Mouse (Mus musculus) gonadal fat pad, adult 2 months (tissue): ENCODE data around the gene Zfp800. TPM values are rescaled to one million over a fixed set of nuclear protein-coding genes. Genes with fewer than 3 reads are reported as not detected.

Source experiments
- DNase-seq: peaks from one replicate; pipeline ENCODE4 v3.0.0-alpha.2; 2012; ENCODE audit warnings: low read depth
- polyA plus RNA-seq: library from polyadenylated mRNA; depleted of rRNA; stranded (reverse); fragments of >200 nt; gene quantifications from 2 replicates; pipeline ENCODE4 v1.2.3, GENCODE M21; 2012

Zfp800 gene
- polyA plus RNA-seq, 1 experiment: 2.8 TPM

- no peak for DNase-seq
Measured at GRCm38 (mm10) chr6:28312067-28312466, 85.7 kb downstream of the Zfp800 start.

DNA sequence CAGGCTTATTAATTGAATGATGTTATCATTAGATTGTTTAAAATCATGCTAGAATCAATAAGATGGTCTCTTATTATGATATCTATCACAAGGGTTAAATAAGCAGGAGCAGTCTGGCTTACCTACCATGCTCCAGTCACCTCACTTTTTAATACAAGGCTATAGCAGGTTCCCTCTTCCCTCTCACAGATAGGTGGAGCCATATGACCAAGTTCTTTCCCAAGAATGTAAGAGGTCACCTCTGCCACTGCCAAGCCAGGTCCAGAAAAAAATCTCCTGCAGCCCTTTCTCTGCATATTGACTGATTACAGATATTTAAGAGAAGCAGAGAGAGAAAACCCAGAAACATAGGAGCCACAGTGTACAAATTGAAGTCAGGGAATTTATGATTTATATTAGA is 88.1 kb downstream of the Zfp800 start:
- DNase-seq: no peak

DNA sequence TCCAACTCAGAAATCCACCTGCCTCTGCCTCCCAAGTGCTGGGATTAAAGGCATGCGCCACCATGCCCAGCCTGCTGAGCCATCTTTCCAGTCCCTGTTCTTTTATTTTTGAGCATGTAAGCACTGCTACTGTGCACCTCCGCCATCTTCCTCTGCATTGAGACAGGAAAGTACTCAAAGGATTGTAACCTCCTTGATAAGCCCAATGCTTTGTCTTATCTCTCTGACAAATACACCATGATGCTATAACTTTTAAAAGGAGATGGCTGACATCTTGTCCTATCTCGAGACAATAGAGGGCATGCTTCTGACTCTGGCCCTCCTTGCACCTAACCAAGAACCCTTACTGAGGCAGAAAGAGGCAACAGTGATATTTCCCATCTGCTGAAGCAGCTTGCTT is 88.9 kb downstream of the Zfp800 start:
- no peak for DNase-seq

DNA sequence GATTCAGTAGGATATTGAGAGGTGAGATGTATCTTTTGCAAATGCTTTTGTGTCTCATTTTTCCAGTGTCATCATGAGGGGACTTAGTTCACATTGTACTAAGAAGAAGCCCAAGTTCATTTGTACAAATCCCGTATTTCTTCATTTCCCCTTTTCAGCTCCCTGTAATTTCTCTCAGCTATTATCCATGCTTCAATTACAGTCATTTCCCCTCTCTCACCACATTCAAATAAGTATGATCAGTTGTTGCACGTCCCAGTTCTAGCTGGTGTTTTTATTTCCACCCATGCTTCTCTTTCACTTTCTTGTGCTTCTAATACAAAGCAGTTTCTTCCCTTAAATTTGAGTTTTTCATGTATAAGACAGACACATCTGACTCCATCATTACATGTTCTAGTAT is 91.1 kb downstream of the Zfp800 start:
- DNase-seq: no peak

- DNase-seq: no peak
Measured at GRCm38 (mm10) chr6:28296306-28296705, 101.5 kb downstream of the Zfp800 start.

- DNase-seq: no peak
Measured at GRCm38 (mm10) chr6:28295581-28295980, 102.2 kb downstream of the Zfp800 start.

- no peak for DNase-seq
Measured at GRCm38 (mm10) chr6:28292810-28293209, 105.0 kb downstream of the Zfp800 start.

DNA sequence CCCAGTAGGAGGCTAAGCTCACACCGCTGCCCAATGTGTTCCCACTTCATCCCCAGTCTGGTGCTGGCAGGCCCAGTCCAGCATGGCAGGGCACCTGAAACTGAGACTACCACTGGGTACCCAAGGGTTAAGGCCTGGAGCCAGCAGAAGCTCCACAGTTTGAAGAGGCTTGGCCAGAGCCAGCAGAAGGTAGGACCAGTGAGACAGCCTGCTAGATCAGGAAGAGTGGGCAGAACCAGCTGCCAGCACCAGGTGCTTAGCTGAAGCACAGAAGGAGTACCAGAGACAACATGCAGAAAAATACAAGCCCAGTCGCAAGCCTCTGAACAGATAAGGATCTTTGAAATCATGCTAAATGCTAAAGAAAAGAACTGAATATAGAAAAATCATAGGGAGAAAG is 117.9 kb downstream of the Zfp800 start:
- DNase-seq: no peak

DNA sequence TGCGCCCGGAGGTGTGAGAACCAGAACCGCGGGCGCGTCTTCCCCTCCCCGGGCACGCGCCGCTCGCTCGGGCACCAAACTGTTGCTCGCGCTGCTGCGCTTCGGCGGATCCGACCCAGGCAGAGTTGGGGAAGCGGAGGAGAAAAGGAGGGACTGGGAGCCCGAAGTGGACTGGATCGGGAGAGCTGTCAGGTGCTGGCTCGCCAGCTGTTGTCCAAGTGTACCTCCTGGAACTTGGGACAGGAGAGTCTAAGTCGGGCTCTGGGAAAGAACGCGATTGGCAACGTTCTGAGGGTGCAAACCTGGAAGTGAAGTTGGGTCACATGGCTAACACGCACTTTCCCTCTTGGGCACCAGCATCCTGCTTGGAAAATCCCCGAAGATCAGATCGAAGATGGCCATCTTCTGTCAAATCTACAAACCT is 135.6 kb downstream of the Zfp800 start:
- DNase-seq: no peak

GRCm38 (mm10) chr6:28261307-28262197 is 136.3 kb downstream of the Zfp800 start:
- DNase-seq: no peak

DNA sequence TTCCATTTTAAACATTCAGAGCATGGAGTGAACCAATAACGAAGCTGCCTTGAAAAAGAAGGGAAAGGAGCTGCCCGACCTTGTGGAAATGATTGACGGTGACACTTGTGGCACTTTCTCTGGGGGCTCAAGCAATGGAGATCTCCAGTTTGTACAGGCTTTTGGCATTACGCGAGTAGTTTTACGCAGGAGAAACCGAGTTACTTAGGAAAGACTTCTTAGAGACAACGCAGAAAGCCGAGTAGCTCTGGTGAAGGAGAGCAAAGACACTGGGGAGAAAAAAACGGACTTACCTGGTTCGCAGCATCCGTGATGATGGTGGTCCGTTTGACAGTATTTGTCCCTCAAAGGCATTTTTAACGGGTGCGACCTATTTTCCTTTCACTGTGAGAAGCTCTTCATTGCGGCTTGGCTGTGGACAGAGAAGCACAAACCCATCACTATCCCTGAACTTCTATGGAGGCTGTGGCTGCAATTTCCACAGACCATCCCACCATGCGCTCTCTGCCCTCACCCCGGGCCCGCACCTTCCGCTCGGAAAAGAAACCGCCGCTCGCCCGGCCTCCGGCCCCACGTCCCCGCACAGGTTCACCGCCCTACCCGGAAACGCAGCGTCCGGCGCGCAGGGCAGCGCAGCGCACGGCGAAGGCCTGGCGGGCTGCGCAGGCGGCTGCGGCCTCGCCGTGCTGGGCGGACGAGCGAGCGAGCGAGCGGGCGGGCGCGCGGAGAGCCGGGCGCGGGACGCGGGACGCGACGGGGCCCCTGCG is 137.2 kb downstream of the Zfp800 start:
- DNase-seq: no peak

DNA sequence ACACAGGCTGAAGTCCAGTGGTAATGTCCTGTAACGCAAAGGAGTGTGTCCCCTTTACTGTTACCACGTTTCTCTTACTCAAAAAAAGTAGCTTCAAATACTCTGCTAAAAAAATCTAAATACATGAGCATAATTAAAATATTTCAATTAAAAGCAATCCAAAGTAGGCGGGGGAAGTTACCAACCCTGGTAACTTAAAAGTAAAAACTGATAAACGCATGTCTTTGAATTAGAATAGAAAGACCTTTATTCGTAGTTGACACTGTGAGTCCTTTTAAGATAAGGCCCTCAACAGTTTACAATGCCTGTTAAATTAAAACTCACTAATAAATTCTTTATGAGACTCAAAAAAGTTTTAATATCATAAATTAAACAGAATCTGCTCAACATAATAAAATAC is 138.1 kb downstream of the Zfp800 start:
- no peak for DNase-seq

- no peak for DNase-seq
Measured at GRCm38 (mm10) chr6:28258440-28258839, 139.4 kb downstream of the Zfp800 start.

- no peak for DNase-seq
Measured at GRCm38 (mm10) chr6:28257772-28258171, 140.0 kb downstream of the Zfp800 start.

DNA sequence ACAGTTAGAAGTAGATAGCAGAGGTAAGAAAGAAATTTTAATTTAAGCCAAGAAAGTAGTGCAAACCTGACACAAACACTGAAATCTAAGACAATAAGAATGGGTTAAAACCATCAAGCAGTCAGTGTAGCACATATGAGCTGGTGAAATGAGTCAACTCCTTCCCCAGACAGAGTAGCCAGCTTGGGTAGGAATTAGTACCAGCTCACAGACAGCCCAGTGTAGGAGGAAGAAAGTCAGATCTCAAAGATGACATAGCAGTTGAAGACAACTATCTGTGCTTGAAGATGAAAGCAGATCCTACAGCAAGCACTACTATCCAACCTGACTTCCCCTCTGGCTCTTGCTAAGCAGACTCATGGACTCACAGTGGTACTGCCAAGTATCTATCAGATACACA is 145.0 kb downstream of the Zfp800 start:
- DNase-seq: no peak

DNA sequence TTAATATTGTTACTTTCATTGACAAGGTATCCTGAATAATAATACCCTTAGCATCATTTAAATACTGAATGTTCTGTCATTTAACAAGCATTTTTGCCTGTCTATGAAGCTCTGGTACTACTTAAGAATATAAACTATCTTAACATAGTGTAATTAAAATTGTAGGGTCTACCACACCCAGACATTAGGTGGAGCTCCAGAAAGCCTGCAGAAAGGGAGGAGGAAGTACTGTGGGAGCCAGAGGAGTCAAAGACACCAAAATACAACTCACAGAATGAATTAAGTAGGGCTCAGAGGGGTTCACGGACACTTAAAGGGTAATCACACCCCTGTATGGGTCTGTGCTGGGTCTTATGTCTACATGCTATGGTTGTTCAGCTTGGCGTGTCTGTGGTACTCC is 149.6 kb downstream of the Zfp800 start:
- no peak for DNase-seq

DNA sequence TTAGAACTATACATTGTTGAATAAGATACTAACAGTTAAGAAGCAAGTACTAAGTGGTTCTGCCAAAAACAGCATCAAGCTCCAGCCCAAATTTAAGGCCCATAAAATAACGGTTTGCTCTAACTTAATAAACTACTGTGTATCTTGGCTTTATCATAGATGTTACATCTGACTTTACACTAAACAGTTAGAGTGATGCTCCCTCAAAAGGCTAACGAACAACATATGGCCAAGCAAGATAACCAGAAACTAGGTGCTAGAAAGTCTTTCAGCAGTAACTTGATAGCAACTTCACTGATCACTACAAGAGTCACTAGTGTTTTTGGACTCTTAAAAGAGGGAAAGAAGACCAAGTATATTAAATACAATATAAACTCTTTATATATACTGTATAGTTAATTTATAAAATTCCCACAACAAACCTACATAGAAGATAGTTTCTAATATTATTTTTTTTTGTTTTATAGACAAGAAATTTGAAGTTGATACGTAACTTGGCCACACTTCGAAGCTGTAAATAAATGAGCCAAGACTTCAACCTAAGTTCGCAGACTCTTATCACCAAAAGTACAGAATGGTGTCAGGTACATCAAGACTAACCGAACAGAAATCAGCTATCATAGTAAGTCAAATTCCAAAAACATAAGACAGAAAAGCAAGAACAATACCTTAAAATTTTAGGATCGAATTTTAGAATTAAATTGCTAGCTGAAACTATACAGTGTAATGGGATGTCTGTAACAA is 165.0 kb downstream of the Zfp800 start:
- DNase-seq: no peak

DNA sequence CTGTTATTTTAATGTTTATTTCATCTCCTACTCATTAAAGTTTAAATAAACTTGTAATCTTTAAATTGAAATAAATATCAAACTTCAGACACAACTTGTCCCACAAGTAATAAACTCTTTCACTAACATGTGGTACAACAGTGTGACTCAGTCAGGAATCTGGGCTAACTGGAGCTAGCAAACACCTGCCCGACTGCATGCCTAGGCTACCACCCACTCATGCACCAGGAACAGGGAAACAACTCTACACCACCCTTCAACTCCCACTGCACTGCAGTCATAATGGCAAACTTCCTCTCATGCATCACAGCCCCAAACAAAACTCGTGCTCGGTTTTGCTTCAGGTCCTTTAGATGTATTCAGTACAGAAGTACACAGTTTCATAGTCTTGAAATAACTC is 169.7 kb downstream of the Zfp800 start:
- DNase-seq: peak; percentile 60

- no peak for DNase-seq
Measured at GRCm38 (mm10) chr6:28221017-28221416, 176.8 kb downstream of the Zfp800 start.

- DNase-seq: no peak
Measured at GRCm38 (mm10) chr6:28218386-28218785, 179.4 kb downstream of the Zfp800 start.

GRCm38 (mm10) chr6:28215268-28215954 is 182.4 kb downstream of the Zfp800 start:
- DNase-seq: no peak
